Mouse (Mus musculus) olfactory bulb, adult 2 months (tissue): Measurements from ENCODE around the gene Trak1.

Experiments
- CTCF ChIP-seq: fragments of 200-500 bp; IDR thresholded peaks from 2 replicates; pipeline ENCODE4 v1.5.1; 2012; ENCODE audit warnings: low read depth, mild to moderate bottlenecking, low read length, moderate library complexity; ENCODE audit not compliant: insufficient read depth
- POLR2A ChIP-seq: fragments of 200-500 bp; IDR thresholded peaks from 2 replicates; pipeline ENCODE4 v1.6.1; 2012; ENCODE audit warnings: mild to moderate bottlenecking, low read depth, low read length, moderate library complexity; ENCODE audit not compliant: insufficient read depth

DNA sequence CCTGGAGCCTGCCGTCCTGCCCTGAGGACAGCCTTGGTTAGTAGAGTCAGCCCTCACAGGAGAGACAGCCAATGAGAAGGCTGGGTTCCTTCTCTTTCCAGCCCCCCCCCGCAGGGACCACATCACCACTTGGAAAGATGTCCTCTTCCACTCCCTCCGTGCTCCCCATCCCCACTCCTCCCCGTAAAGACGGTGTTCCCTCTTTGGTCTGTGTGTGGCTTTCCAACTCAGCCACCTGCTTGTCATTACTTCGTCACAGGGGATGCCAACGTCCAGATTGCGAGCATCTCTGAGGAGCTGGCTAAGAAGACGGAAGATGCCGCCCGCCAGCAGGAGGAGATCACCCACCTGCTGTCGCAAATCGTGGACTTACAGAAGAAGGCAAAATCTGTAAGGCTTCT lies 149.1 kb downstream of the Trak1 start:
- TF ChIP-seq POLR2A (no peak), CTCF (no peak)
